Mouse (Mus musculus) C2C12 (cell line): Measurements from ENCODE around the gene Zranb3.

ENCODE experiments used
- CEBPB ChIP-seq: IDR thresholded peaks from one replicate; pipeline ENCODE4 v1.6.1; 2011; ENCODE audit warnings: low read depth, mild to moderate bottlenecking, control low read depth, moderate library complexity
- CTCF ChIP-seq: IDR thresholded peaks from one replicate; pipeline ENCODE4 v1.5.1; 2011; ENCODE audit not compliant: control insufficient read depth, insufficient read depth, insufficient read length
- USF1 ChIP-seq: IDR thresholded peaks from one replicate; pipeline ENCODE4 v1.6.1; 2011; ENCODE audit warnings: low read depth, mild to moderate bottlenecking, control low read depth, moderate library complexity

DNA sequence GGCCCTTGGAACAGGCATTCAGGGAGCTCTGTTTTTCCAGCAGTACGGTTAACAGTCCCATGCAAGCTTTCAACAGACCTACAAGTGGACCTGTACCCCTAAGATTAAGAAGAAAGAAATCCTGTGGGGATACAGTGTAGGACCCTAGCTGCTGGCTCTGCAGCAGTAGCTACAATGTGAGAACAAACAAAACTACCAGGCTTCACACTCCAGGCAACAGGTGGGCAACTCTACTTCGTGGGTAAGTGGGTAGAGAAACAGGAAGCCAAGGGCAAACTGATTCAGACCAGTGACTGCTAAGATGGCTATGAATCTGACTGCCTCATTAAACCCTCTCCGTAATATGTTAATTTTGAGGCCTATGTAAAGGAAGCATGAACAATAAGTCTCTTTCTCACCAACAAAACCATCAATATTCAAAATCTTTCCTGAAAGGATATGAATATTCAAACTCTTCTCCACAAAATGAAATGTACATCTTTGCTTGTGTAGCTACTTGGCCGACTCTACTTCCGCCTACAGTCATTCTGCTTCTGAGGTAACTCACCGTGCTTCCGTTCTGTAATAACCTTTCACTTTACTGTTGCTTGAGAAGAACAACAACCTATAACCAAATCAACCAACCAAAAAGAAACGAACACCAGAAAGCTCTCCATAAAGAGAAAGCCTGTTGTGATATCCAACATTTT is 25.9 kb downstream of the Zranb3 start:
- TF ChIP-seq CTCF (no peak), USF1 (no peak), CEBPB (no peak)
